Mouse (Mus musculus): Measurements from ENCODE around the gene Pafah1b2.

Gene Pafah1b2

DNA sequence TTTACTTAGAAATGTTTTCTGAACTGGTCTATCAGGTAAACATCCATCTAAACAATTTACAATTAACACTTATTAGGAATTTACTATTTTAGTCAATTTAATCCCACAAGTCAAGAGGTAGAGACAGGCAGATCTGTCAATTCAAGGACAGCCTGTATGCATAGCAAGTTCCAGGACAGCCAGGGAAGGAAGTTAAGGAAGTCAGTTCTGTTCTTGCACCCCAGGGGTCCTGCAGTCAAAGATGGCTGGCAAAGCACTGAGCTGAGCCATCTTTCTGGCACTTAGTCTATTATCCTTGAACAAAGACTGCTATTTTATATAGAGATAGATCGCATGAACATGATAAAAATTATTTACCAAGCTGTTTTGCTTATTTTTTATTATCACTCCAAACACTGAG is 31.9 kb downstream of the Pafah1b2 start:
- no peak for DNase-seq

GRCm38 (mm10) chr9:45979778-45980177 is 32.7 kb downstream of the Pafah1b2 start:
- DNase-seq = no peak

DNA sequence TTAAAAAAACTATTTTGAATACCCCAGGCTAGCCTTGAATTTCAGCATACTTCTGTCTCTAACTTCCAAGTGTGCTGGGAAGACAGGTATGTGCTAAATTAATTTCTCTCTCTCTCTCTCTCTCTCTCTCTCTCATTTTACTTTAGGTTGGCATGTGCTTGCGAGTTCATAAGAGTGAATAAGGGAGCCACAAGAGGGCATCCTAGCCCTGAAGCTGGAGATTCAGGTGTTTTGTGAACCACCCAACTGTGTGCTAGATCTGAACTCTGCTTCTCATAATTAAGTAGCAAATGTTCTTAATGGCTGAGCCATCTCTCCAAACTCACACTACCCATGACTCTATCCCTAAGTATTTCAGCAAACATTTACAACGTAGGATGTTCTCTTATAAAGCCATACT is 35.6 kb downstream of the Pafah1b2 start:
- DNase-seq = peak in 1 of 2 experiments; percentile 22

- no peak for DNase-seq
Measured at GRCm38 (mm10) chr9:45963577-45963976, 48.9 kb downstream of the Pafah1b2 start.

- DNase-seq = no peak
Measured at GRCm38 (mm10) chr9:45961855-45962254, 50.6 kb downstream of the Pafah1b2 start.

DNA sequence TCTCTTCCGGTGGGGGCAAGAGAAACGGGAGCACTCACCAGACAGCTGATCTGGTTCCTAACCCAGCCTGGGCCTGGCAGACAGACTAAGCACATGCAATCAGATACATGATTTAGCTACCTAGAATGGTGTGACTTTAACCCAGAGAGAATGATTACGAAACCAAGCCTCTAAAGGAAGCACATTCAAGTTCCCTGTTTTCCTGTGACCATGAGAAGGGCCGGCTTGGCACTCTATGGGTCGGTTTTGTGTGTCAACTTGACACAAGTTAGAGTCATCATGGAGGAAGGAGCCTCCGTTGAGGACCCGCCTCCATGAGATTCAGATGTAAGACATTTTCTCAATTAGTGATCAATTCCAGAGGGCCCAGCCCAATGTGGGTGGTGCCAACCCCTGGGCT is 52.8 kb downstream of the Pafah1b2 start:
- no peak for DNase-seq

- DNase-seq = no peak
Measured at GRCm38 (mm10) chr9:45958851-45959250, 53.6 kb downstream of the Pafah1b2 start.

- no peak for DNase-seq
Measured at GRCm38 (mm10) chr9:45958023-45958670, 54.3 kb downstream of the Pafah1b2 start.

- DNase-seq = peak; percentile 92 to 94
Measured at GRCm38 (mm10) chr9:45955107-45955963, 57.2 kb downstream of the Pafah1b2 start, which contains the start of gene Sidt2. Gene Sidt2, minus strand, starts transcription at chr9:45955258.

- DNase-seq = peak; percentile 62 to 71
Measured at GRCm38 (mm10) chr9:45954294-45955106, 58.0 kb downstream of the Pafah1b2 start.

DNA sequence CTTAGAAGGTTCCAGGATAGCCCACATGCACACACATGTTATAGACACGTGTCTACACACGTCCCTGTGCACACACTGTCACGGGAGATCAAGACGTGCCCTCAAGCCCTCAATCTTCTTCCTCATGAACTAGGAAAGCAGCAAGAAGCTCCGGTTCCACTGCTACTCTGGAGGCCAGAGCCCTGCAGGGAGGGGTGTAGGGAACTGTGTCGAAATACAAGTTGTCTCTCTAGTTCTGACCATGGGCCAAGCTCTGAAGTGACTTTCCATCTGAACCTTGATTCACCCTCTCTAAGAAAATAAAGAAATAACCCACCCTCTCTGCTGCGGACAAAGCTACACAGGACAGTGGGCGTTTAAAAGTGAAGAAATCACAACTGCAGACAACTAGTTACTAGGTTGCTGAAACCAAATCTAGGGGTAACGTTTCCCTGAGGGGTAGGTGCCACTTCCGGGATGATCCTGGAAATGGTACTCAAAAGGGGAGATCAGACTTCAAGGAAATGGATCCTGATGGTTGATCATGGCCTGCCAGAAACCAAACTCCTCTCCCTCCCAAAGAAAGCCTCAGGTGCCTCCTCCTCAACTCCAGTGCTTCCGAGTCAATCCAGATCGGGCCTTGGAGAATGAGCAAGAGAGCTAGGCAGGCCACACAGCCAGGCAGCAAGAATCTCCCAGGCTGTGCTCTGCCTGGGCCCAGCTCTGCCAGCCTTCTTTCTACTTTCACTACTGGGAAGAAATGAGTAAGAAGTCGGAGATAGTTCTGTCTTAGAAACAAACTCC is 58.8 kb downstream of the Pafah1b2 start:
- DNase-seq = no peak

DNA sequence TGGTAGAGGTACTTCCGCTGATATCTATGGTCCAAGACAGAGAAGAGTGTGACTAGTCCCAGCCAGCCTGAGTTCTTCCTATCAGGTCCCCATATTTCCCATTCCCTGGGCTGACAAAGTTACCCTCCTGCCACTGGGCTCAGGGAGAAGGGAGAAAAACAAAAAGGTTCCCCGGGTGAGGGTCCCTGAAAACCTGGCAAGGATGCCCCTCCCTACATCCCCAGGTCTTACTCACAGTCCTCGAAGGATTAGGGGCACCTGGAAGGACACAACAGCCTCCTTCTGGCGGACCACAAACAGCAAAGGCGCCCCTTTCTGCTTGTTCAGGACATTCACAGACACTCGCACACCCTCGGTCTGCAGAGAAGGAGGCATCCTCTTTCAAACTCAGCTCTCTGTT is 59.6 kb downstream of the Pafah1b2 start:
- DNase-seq = no peak

- DNase-seq = no peak
Measured at GRCm38 (mm10) chr9:45952057-45952456, 60.4 kb downstream of the Pafah1b2 start.

DNA sequence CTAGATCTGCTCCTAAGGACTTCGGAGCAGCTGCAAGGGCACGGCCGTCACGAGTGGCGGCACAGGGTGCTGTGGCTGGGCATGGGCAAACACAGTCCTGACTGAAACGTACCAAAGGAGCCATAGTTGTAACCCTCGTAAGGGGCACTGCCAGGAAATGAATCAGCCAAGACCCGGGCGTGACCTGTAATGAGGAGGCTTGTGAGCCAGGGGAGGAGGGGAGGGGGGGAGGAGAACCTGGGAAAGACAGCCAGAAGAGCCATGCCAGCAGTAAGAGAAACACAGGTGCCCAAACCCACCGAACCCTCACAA is 65.7 kb downstream of the Pafah1b2 start:
- no peak for DNase-seq

- no peak for DNase-seq
Measured at GRCm38 (mm10) chr9:45946182-45946871, 66.2 kb downstream of the Pafah1b2 start.

DNA sequence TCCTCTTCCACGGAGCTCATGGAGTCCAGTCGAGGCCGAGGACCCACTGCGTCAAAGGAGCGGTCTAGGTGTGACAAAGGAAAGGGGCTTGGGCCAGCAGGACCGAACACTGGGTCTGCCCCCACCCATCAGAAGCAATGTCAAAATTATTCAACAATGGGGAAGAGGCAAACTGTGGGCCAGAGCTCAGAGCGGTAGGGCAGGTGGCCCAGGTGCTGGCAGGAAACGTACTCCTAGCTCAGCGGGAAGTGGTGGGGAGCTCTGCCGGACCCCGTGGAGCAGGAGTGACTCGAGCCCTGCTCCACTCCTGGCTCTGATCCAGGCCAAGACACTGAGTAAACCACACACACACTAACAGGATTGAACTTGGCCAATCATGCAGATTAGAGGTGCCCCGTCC is 66.8 kb downstream of the Pafah1b2 start:
- DNase-seq = peak in 1 of 2 experiments; percentile 53

DNA sequence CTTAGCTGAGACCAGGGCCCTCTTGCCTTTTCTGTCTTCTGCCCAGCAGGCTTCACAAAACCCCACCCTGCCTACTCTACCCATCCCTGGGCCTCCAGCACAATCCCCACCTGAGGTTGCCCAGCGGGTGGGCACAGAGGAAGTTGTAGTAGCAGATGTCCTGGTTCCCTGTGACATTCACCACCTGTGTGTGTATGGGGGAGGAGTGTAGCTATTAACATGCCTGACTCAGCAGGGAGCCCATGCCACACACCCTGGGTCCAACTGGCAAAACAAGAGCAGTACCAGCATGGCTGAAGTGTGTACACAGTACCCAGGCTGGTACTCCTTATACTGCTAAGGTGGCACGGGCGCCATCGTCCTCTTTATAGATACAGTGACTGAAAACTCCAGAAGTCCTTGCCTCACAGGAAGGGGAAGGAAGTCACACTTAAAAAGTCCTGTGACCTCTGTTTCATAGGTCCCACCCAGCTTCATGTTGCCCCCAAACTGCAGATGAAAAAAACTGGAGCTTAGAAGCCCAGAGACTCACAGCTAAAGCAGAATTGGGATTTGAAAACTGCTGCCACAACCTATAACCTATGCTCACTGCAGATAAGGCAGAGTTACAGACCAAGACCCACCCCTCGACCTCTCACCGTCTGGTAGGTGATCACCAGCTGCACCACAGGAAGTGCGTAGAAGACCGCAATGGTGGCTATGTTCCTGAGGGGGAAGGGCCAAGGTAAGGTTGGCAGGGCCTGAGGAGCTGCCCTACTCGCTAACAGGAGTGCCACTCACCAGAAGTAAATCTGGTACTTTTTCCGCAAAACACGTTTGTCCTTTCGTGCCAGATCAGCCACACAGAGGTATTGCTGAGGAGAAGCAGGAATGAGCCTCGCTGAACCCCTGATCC is 67.7 kb downstream of the Pafah1b2 start:
- no peak for DNase-seq

- no peak for DNase-seq
Measured at GRCm38 (mm10) chr9:45943628-45944505, 68.6 kb downstream of the Pafah1b2 start.

DNA sequence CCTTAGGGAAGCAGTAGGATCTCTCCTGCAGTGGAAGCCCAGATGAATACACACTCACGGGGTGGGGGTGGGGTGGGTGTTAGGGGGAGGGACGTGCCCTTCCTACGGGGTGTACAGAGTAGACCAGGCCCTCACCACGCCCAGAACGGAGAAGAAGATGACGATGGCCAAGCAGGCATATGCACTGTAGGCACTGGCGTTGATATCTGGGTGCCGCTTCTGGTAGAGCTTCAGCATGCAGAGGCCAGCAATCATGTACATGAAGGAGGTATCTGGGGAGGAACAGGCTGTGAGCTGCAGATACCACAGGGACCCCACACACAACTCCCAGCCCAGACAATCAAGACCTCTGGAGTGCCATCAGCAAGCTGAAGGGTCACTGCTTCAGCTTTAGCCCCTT is 69.6 kb downstream of the Pafah1b2 start:
- DNase-seq = no peak

- DNase-seq = no peak
Measured at GRCm38 (mm10) chr9:45942464-45942863, 70.0 kb downstream of the Pafah1b2 start.
